Mouse (Mus musculus) brain, embryonic 14.5 days (tissue): ENCODE measurements at regions not wholly inside any gene's neighbourhood (a gene's known extent, or its start where the extent isn't known, plus 50 kb on each side); places are given as distances from the start of the nearest gene placed in this dataset.

Experiments used
- CTCF ChIP-seq: fragments of 200-500 bp; IDR thresholded peaks from 2 replicates; pipeline ENCODE4 v1.5.1; 2012; ENCODE audit warnings: inconsistent platforms, mild to moderate bottlenecking, moderate library complexity, borderline replicate concordance; ENCODE audit not compliant: insufficient read depth, insufficient read length; ENCODE audit errors: extremely low read depth
- POLR2A ChIP-seq: fragments of 200-500 bp; IDR thresholded peaks from 2 replicates; pipeline ENCODE4 v1.6.1; 2012; ENCODE audit warnings: mild to moderate bottlenecking, inconsistent platforms, borderline replicate concordance; ENCODE audit not compliant: poor library complexity, insufficient read depth, insufficient read length, severe bottlenecking; ENCODE audit errors: extremely low read depth

GRCm38 (mm10) chr13:43726895-43727341 is 57.7 kb upstream of the Cd83 start:
- no peak for TF ChIP-seq POLR2A
- TF ChIP-seq CTCF = no peak
